ENCODE assay signal across 8 mouse cellular contexts in genomic region chr5:65561125-65561893, GRCm38 (mm10). TPM values are rescaled to one million over a fixed set of nuclear protein-coding genes. Genes with fewer than 3 reads are reported as not detected.
DNase-seq lines count a peak whose midpoint lies in the region; ATAC-seq lines count a peak whose summit lies in the region.

No protein-coding gene starts in this region.

- intact Hi-C loops in gastrocnemius, postnatal 14 days (cut with DNase I; ENCODE audit: low total_unique reads): no loop called here

- no peak for DNase-seq in cerebellum, postnatal 4 days (ENCODE audit: low spot score in 2 of 2)
- DNase-seq in kidney, postnatal 4 days: peak; percentile 19 to 35
- DNase-seq in kidney, adult 8-10 months: no peak
- DNase-seq in cerebellum, postnatal 25 days: peak; percentile 24 to 59
- DNase-seq in gastrocnemius, postnatal 14 days: no peak
- DNase-seq in frontal cortex, adult 2 months (ENCODE audit: extremely low spot score in 1 of 2, low spot score in 1 of 2): no peak

- ATAC-seq in cerebellum, adult (ENCODE audit: insufficient number of reproducible peaks, low FRiP score, low TSS enrichment): 0 out of 2 replicates have a peak, but pooled peaks have one; percentile 36
- peak; percentile 50; the same call in 1 of the 2 replicates for ATAC-seq in monocyte, adult 5-6 weeks (replicated peaks; ENCODE audit: insufficient number of reproducible peaks, low FRiP score, low TSS enrichment, poor library complexity, severe bottlenecking)

RNA-seq across cellular contexts. Expression of gene Ube2k, which starts 24.3 kb away (rescaled TPM):
- total RNA-seq in monocyte, adult 5-6 weeks (2017): 48.6 to 59.6 TPM (median 49.9 TPM) in 3 replicates
- total RNA-seq in gastrocnemius, postnatal 14 days (2021): 10 to 100 TPM; 60.9 to 61.8 TPM
- 113 and 114 TPM in 2 replicates for polyA plus RNA-seq in frontal cortex, adult 2 months (2012; rRNA removed)

RNA-seq across cellular contexts. Expression of gene Smim14, which starts 24.3 kb away (rescaled TPM):
- 93.9 to 122 TPM (median 116 TPM) in 3 replicates for total RNA-seq in monocyte, adult 5-6 weeks (2017)
- total RNA-seq in gastrocnemius, postnatal 14 days (2021): 10 to 100 TPM; 34.7 to 39.4 TPM
- polyA plus RNA-seq in frontal cortex, adult 2 months (2012; rRNA removed): 148 and 181 TPM in 2 replicates

Comparison
In these comparisons a context has a peak if more than half of its experiments do, and no peak if none do; other contexts are left out.
1. DNase-seq: peak in kidney, postnatal 4 days (2 of 2) and cerebellum, postnatal 25 days (2 of 2); none in cerebellum, postnatal 4 days (0 of 2), kidney, adult 8-10 months (0 of 2), gastrocnemius, postnatal 14 days (single experiment) and frontal cortex, adult 2 months (0 of 2).